Mouse (Mus musculus): Measurements from ENCODE around the gene Spire2.
A peak's percentile ranks its signal among the peaks of the same experiment; 100 is the strongest.

Spire2 gene

DNA sequence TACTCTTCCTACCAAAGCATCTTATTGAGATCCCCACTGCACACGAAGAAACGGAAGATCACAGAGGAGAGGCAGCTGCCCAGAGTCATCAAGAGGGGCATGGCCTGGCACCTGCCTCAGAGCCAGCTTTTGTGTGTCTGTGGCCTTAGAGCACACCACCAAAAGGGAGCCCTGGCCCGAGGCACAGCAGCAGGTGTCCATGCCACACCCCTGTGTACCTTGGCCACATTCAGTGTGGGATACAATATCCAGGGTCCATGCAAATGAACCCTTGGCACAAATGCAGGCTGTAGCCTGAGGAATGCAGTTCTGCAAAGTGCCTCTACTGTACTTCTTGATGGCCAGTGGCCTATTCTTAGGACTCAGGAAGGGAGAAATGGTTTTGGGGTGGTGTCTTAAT lies 5.0 kb downstream of the Spire2 start:
- DNase-seq: no peak

GRCm38 (mm10) chr8:123340071-123340470 lies 7.6 kb downstream of the Spire2 start:
- DNase-seq: no peak

- no peak for DNase-seq
These were observed 8.8 kb downstream of the Spire2 start for GRCm38 (mm10) chr8:123341040-123342015.

DNA sequence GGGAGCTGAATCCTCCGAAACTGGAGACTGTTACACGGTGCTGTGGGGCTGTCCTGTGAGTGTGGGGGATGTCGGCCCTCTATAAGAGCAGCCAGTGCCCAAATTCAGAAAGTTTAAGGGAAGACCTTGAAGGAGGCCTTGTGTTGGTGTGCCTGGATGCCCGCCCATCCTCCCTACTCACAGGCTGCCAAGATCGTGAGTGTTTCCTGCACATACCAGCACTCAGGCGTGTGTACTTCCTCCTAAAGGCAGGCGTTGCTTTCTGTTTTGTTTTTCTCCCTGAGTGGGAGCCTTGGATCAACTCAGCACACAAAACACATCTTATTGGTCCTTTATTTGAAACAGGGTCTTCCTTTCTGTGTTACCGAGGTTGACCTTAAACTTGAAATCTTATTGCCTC lies 9.7 kb downstream of the Spire2 start:
- no peak for DNase-seq

GRCm38 (mm10) chr8:123342911-123343310 lies 10.4 kb downstream of the Spire2 start:
- DNase-seq: no peak

GRCm38 (mm10) chr8:123343422-123343821 lies 10.9 kb downstream of the Spire2 start:
- no peak for DNase-seq

DNA sequence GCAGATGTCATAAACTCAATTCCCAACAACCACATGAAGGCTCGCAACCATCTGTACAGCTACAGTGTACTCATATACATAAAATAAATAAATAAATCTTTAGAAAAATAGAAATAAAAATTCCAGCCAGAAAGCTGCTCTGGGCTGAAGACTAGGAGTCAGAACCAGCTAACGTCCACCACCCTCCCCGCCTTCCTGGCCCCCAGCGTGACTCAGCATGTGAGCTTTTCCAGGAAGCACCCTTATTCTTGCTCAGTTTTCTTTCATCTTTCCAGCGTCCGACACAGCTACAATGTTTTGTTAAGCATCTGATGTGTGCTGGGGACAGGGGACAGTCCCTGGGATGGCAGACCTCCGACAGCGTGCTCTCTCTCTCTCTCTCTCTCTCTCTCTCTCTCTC lies 12.6 kb downstream of the Spire2 start:
- DNase-seq: no peak

GRCm38 (mm10) chr8:123345856-123346255 lies 13.3 kb downstream of the Spire2 start:
- DNase-seq: no peak

- DNase-seq: no peak
These were observed 14.8 kb downstream of the Spire2 start for GRCm38 (mm10) chr8:123347293-123347692.

DNA sequence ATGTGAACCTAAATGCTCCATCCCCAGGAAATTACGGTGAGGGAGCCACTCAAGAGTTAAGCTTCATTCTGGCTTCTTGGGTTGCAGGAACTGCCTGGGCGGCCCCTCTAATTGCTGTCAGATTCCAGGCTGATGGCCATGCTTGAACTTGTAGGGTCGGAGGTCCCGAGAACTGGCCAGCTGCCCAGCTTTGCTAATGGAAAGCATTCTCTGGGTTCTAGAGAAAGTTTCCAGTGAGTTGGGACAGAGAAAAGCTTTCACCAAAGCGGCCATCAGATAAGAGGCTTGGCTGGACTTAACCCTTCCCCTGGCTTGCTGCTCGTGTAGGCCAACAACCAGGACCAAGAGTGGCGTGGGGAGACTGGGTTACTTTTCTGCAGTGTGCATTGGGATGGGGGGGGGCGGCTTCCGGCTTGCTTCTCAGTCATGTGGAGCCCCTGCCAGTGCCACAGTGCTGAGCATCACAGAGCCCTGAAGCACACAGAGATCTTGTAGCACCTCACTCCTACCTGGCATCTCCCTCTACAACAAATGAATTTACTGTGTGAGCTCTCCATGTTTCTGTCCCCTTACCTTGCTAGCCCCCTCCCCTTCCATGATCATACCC lies 15.8 kb downstream of the Spire2 start:
- DNase-seq: no peak

- DNase-seq: no peak
These were observed 16.6 kb downstream of the Spire2 start for GRCm38 (mm10) chr8:123349073-123349472.

- no peak for DNase-seq
These were observed 19.6 kb downstream of the Spire2 start for GRCm38 (mm10) chr8:123352118-123352517.

DNA sequence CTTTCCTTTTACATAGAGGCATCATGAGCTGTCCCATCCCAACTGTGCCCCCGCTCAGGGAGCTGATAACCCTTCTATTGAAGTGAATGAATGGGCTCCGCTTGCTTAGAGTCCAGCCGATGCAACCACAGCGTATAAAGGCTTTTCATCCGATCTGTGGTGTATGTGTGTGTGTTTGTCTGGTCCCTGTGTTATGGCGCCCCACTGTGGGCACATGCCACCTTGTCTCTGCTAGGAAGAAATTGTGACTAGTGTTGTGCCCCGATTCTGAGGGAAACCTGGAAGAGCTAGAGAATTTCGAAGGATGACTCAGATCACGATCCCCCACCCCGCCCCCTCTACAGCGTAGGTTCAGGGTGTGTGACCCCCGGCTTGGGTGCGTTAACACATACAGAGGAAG lies 20.3 kb downstream of the Spire2 start:
- no peak for DNase-seq

- DNase-seq: no peak
These were observed 20.7 kb downstream of the Spire2 start for GRCm38 (mm10) chr8:123353216-123353615.

GRCm38 (mm10) chr8:123361082-123361739 lies 28.7 kb downstream of the Spire2 start:
- peak; percentile 76 for DNase-seq

DNA sequence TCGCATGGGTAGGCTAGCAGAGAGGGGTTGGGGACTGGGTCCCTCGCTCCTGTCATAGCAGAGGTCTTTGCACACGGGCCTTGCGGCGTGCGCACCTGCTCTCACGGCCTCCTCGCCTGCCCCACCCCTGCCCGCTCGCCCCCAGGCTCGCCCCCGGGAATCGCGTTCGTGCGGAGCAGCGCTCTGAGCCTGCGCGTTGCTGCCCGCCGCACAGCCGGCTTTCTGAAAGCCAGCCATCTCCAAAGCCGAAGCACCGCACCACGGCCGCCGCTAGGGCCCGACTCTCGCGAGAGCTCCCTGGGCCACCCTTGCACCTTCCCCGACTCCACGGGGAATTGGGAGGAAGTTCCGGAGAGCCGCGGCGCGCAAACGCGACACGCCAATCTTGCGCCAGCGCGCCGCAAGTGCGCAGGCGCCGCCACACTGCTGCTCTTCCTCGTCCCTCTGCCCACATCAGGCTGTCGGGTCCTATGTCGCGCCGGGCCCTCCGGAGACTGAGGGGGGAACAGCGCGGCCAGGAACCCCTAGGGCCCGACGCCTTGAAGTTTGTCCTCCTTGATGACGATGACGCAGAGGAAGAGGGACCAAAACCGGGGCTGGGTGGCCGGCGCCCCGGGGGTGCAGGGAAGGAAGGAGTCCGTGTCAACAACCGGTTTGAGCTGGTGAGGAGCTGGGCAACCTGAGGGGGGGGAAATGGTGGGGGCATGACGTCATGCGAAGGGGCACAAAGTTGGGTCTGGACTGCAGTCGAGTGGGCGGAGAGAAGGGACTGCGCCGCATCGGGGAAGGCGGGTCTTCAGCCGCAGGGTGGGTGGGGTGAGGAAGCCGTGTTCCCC lies 41.1 kb downstream of the Spire2 start, which contains the start of gene Tcf25:
Gene Tcf25 (plus strand): TSS at position 351 of the 836 bp plus-strand sequence.
- peak; percentile 96 for DNase-seq

DNA sequence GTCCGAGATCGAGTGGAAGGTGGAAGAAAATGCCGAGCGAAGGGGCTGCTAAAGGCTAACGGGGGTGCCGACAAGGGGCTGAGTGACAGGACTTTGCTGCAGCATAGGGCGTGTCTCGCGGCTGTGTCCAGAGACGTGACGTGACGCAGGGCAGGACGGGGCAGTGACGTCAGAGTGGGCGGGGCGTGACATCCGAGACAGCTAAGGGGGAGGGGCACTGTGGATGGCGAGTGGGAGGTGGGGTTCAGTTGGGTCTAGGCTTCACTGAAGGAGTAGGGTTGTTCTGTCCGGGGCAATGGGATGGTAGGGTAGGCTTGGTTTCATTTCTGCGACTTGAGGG lies 41.7 kb downstream of the Spire2 start:
- peak; percentile 92 for DNase-seq

DNA sequence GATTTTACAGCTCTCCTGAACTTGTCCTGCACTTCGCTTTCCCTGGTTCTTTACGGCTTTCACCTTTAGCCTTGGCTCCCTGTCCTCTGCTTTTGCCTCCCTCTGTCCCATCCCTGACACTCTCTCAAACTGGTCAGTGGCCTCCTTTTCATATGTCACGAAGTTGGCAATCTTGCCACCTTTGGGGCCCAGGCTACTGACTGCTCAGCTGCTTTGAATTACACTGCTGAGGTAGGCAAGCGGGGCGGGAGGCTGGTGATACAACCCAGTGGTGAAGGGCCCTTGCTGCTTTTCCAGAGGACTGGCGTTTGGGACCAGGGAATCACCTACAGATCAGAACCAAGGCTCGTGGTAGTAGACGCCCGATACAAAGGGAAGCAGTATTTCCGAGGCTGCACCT lies 43.2 kb downstream of the Spire2 start:
- DNase-seq: no peak

DNA sequence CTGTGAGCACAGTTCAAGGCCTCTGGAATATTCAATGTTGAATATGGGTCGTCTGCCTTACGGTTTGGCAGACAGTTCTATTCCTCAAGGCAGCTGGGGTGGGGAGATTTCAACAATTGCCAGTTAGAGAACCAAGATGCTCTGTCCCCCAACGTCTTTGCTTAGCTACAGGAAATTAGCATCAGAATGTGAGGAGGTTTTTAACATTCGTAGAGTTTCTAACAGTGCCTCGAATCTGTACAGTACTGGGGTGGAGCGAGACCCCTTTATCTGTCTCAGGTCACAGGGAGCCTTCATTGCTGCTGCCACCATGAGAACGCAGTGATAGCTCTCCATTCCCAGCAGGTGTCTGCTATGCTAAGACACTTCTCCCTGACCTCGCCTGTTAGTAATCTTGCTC lies 43.6 kb downstream of the Spire2 start:
- DNase-seq: no peak

DNA sequence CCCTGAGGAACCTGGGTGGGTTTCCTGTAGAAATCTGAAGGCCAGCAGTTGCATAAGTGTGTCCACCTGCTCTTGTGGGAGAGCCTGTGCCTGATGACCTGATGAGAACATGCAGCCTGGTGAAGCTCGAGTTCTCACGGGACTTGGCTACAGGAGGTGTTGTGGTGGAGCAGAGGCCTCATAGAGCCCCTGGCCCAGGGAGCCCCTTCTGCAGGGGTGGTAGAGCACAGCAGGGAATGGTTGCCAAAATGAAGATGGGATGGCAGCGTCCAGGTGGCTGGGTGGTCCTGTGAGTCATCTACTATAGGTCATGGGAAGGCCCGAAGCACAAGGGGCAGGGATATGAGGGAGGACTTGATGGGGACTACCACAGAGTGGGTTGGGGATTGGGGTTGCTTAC lies 49.2 kb downstream of the Spire2 start:
- no peak for DNase-seq

- DNase-seq: no peak
These were observed 50.0 kb downstream of the Spire2 start for GRCm38 (mm10) chr8:123382516-123382915.

- no peak for DNase-seq
These were observed 52.5 kb downstream of the Spire2 start for GRCm38 (mm10) chr8:123384883-123385540.
